Mouse (Mus musculus) ES-Bruce4 (cell line): Measurements from ENCODE around the gene Apaf1.

ENCODE experiments used
- CTCF ChIP-seq: IDR thresholded peaks from one replicate; pipeline ENCODE4 v1.8.1; 2011; ENCODE audit warnings: low read depth, low read length
- EP300 ChIP-seq: IDR thresholded peaks from 2 replicates; pipeline ENCODE4 v1.6.1; 2011; ENCODE audit warnings: low read depth, low read length; ENCODE audit not compliant: insufficient read depth
- POLR2A ChIP-seq: IDR thresholded peaks from one replicate; pipeline ENCODE4 v1.8.1; 2011; ENCODE audit warnings: low read length; ENCODE audit not compliant: insufficient read depth

DNA sequence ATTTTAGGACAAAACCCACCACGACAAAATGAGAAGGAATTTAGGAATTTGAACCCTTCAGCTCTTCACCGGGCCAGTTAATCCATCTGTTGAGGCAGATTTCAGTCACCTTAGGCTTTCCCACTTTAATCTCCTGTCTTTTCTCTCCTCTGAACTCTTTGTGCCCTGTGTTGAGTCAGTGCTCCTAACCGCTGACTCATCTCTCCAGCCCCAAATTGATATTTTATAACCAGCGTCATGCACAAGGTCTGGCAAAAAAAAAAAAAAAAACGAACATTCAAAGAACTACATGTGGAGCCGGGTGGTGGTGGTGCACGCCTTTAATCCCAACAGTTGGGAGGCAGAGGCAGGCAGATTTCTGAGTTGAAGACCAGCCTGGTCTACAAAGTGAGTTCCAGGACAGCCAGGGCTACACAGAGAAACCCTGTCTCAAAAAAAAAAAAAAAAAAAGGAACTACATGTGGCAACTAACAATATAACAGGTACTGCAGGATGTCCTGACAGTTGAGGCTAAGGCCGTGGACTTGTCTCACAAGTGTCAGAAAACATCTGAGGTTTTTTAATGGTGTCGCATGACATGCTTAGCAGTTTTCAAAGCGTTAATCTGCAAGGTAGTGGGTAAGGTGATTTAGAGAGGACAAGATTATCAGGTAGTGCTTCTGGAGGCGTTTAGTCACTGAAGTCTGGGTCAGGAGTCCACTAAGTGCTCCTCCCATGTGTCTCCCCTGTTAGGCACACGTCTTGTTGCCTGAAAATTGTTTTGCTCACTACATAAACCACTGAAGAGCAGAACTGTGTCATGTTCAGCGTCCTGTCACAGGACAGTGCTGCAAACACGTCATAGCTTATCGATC, 11.9 kb upstream of the Apaf1 start:
- no peak for TF ChIP-seq CTCF
- TF ChIP-seq POLR2A = no peak
- TF ChIP-seq EP300 = no peak
